Mouse (Mus musculus): ENCODE measurements around the gene Erg28.

DNA sequence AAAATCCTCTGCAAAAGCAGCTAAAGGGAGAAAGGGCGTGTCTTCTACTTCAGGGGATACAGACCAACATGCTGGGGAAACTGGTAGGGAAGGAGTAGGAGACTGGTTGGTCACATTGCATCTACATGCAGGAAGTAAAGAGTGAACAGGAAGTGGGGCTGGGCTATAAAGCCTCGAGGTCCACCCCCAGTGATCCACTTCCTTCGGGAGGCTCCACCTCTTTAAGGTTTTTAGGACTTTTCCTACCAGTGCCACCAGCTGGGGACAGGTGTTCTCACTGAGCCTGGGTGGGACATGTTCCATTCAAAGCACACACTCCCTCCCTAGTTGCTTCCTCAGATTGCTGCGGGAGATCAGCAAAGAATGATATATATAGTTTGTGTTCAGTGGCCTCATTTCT is 29.5 kb upstream of the Erg28 start:
- TF ChIP-seq CTCF (IDR thresholded peaks at IDR 0.05; ENCODE audit: borderline replicate concordance, extremely low read depth, insufficient read depth, insufficient read length) (no peak), POLR2A (IDR thresholded peaks at IDR 0.05; ENCODE audit: borderline replicate concordance, extremely low read depth, insufficient read depth, insufficient read length, poor library complexity, severe bottlenecking) (no peak)
